Mouse (Mus musculus): ENCODE results near the gene Rab1b. TPM values are rescaled to one million over a fixed set of nuclear protein-coding genes. Genes with fewer than 3 reads are reported as not detected.
"Not testable (repeated sequence)": the region's sequence is repeated elsewhere in the genome, so short reads cannot be mapped to it uniquely, and the experiment has no call there.

The Rab1b gene
- total RNA-seq, 2 experiments from 2014 or later: 103 to 110 TPM

DNA sequence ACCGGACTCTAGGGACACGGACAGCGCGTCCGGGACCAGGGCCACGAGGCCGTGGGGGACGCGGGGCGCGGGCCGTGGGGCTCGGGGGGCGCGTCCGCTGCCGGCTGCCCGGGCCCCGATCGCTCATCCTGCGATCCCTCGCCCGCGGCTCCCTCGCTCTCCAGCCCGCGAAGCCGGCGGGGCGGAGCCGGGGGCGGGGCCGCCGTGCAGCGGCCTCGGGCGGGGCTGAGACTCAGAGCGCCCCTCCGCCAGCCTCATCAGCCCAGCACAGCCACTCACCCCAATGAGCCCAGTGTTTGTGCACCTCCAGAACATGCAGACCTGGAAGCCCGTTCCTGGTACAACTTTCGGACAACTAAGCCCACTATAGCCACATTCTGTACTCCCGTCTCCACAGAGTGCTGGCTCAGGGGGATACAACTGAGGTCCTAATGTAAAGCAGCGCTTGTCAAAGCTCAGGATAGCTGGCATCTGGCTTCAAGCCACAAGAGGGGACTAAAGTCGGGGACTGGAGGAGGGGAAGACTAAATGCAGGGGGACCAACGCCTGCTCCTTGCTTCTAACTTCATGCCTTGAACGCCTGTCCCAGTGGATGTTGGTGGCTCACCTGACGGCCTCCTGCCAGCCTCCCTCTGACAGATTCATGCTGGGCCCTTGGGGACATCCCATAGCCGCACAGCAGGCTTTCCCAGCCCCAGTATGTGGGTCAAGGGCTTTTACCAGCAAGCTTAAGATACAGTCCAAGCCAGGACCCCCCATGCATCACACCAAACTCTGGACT is 8.3 kb downstream of the Rab1b start, which contains the start of gene Cnih2:
Gene Cnih2, minus strand, starts transcription at position 159 of the 781 bp plus-strand sequence.
- DNase-seq: no peak
- intact Hi-C loops (cut with DNase I): no loop called here

DNA sequence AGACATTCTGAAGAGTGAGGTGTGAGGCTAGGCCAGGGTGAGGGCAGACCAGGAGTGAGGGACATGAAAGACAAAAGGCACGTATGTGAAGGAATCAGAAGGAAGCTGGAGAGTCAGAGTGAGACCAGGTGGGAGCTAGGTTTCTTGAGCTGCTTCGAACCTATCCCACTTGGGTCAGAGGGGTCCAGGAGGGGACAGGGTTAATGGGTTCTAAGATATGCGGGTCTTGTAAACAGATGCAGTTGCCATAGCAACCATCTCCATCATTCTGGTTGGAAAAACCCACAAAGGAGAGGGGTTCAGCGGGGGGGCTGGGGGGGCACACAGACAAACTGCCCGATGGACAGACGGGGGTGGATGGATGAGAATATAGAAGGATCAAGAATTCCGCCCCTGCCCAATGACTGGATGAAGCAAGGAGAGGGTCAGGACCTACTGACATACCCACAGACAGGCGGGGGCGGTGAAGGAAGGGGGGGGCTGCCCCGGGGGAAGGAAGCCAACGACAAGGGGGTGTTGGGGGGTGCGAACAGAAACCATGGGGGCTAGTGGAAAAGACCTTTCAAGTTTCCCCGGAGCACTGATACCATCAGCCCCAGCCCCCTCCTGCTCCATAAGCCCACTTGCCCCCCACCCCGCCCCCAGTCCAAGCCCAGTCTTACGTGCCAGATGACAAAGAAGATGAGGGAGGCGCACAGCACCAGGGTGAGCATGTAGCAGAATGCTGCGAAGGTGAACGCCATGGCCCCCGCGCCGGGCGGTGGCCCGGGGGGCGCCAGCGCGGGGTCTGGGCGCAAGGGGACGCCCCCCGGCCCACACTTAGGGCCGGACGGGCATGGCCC is 9.1 kb downstream of the Rab1b start:
- intact Hi-C loops (cut with DNase I): no loop called here
- no peak for DNase-seq

DNA sequence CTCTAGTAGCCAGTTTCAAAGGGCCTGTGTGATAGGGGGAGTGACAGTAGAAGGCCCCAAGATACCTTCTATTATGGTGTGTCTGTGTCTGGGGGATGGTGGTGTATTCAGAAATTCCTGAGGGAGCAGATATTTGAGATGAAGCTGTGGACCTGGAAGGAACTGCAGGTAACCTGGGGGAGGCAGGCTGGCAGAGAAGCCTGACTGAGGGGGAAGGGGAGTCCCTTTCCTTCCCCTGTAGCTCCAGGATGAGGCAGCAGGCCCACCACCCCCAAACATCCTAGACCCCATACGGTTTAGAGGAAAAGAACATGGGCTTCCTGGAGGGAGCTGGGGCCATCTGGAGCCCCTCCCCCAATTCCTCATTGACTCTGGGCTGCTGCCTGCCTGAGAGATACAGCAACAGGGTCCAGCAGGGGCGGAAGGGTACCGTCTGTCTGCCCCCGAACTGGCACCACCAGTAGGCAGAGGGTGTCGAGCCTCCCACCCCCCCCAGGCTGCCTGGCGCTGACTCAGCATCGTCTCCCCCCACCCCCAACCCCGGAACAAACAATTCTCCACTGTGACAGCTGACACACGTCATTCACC is 10.9 kb downstream of the Rab1b start:
- DNase-seq: no peak
- intact Hi-C loops (cut with DNase I): loop anchor here (1.0 kb wide), 1 partner anchor 39 kb away; no protein-coding TSS in a partner anchor

DNA sequence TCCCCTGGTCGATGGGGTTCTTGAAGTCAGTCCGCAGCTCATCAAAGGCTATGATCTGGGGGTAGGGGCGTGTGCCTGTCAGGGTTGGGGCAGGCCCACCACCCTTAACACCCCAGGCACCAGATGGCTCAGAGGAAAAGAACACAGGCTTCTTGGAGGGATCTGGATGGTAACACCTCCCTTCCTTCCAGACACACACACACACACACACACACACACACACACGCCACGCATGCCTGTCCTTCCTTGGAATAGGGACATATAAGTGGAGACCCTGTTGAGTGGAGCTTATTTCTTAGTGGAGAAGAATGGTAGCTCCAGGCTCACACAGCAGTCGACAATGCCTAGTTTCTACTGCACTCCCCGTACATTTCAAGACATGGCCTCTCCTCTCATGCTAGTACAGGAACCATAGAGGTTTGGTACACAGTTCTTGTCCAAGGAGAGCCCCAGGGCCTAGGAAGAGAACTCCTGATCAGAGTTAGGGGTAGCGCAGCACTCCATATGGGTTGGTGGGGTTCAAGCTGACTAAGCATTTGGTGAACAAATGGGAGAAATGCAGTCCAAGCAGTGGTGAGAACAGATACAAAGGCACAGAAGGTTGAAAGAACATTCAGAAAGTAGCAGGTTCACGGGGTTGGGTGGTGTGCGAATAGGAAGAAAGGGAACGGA is 12.0 kb downstream of the Rab1b start:
- intact Hi-C loops (cut with DNase I): no loop called here

DNA sequence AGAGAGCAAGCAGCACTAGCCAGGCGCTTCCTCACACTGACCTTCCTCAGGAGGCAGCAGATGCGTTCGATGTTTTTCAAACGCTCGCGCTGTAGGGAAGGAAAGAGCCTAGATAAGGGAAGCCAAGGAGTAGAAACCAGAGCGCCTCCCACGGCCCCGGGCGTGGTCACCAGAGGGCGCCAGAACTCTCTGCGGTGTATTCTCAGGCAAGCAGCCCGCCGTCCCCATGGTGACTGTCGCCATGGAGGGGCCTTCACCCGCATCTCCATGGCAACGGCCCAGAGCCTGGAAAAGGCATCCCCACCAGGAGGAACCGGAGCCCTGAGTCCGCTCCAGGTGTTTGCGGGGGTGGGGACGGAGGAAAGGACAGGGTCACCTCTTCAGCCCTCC is 12.6 kb downstream of the Rab1b start:
- peak; percentile 84 to 87 for DNase-seq
- intact Hi-C loops (cut with DNase I): no loop called here

More for the DNA sequence above, 12.0 kb downstream of the Rab1b start:
- DNase-seq: no peak

DNA sequence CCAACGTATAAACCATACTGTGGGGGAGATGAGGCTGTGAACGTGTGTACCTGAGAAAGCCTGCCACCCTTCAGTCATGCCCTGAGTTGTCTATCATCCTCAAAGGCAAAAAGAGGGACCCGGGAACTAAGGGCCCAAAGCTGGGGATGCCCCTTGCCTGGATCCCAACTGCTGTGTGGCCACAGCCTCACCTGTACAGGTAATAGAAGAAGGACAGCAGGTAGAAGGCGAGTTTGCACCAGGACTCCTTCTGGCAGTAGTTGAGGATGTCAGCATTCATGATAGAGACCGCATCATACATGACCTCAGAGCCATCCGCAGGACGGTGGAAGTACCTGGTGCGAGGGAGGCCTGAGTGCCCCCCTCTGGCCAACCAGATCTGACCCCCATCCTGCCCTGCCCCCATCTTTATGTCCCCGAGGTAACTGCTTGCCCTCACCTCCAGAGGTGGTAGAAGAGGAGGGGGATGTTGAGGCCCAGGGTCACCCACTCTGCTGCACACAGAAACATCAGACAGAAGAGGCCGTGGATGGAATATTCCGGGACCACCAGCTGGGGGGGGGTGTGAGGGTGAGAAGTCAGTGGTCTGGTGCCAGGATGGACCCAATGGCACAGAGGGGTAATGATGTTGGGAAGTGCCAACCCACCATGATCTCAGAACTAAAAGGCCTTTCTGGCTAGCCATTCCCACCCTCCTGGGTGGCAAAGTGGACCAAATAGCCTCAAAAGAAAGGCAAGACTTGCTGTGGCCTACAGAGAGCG is 13.2 kb downstream of the Rab1b start:
- intact Hi-C loops (cut with DNase I): no loop called here
- no peak for DNase-seq

DNA sequence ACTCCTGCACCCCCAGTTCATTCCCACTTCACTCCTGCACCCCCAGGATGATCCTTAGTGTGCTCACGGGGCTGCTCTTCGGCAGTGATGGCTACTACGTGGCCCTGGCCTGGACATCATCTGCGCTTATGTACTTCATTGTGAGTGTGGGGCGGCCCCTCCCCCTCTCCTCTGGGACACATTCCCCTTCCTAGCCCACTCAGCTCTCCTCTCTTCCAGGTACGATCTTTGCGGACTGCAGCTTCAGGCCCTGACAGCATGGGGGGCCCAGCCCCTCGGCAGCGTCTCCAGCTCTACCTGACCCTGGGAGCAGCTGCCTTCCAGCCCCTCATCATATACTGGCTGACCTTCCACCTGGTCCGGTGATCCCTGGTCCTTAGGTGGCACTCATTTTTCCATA is 14.8 kb downstream of the Rab1b start:
- no peak for DNase-seq
- intact Hi-C loops (cut with DNase I): no loop called here

DNA sequence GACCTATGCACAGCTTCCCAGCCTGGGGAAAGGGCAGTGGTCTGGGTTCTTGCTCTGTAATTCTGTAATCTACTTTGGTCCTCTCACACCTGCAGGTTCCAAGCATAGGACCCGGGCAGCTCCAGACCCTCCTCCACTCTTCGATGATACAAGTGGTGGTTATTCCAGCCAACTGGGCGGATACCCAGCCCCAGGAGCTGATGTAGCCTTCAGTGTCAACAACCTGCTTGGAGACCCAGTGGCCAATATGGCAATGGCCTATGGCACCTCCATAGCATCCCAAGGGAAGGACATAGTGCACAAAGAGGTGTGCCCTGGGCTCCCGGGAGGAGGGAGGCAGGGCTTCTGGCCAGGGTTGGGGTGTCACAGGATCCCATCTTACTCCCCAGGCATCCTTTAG is 17.5 kb downstream of the Rab1b start:
- intact Hi-C loops (cut with DNase I): no loop called here
- DNase-seq: no peak

DNA sequence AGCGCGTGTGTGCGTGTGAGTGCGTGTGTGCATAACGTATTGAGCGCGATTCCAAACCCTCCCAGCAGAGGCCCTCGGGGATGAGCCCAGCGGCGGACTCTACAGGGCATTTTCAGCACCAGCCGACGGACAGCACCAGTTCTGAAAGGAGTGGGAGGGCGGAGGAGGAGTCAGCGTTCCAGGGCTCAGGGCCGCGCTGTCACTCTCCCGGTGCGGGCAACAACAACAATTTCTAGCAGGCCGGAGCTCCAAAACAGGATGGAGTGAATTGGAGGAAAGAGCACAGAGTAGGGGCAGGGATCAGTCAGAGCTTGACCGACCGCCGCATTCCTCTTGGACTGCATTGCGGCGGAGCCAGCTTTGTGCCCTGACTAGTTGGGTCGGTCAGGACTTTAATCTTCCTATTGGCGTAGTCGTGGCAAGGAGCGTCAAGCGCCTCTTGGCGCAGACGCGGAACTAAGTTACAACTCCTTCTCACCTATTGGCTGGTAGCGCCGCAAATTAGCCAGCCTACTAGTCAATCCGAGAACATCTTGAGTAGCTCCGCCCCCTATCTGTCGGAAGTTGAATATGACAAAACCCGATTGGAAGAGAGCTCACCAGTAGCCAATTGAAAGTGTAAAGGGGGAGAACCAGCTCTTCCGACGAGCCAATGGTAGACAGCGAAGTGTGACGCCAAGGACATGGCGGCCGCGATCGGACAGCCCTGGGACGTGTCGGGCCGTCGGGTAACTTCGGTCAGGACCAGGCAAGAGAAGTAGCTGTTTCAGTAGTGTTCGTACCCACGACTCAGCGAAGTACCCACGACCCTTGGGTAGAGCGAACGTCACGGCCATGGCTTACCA is 18.8 kb downstream of the Rab1b start, which contains the start of gene Yif1a:
Gene Yif1a, plus strand, starts transcription at position 655 of the 845 bp plus-strand sequence.
- intact Hi-C loops (cut with DNase I): no loop called here

DNA sequence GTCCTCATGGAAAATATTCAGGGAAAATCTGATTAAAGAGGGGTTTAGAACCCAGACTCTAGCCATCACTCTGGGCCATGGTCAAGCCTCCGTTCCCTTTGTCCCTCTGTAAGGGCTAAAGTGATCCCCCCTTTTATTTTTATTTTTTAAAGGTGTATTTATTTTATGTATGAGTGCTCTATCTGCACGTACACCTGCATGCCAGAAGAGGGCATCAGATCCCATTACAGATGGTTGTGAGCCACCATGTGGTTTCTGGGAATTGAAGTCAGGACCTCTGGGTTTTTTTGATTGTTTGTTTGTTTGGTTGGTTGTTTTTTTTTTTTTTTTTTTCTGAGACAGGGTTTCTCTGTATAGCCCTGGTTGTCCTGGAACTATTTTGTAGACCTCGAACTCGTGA is 20.3 kb downstream of the Rab1b start:
- intact Hi-C loops (cut with DNase I): not testable (repeated sequence)

More for the DNA sequence above, 18.8 kb downstream of the Rab1b start, which contains the start of gene Yif1a:
- peak; percentile 87 to 88 for DNase-seq

DNA sequence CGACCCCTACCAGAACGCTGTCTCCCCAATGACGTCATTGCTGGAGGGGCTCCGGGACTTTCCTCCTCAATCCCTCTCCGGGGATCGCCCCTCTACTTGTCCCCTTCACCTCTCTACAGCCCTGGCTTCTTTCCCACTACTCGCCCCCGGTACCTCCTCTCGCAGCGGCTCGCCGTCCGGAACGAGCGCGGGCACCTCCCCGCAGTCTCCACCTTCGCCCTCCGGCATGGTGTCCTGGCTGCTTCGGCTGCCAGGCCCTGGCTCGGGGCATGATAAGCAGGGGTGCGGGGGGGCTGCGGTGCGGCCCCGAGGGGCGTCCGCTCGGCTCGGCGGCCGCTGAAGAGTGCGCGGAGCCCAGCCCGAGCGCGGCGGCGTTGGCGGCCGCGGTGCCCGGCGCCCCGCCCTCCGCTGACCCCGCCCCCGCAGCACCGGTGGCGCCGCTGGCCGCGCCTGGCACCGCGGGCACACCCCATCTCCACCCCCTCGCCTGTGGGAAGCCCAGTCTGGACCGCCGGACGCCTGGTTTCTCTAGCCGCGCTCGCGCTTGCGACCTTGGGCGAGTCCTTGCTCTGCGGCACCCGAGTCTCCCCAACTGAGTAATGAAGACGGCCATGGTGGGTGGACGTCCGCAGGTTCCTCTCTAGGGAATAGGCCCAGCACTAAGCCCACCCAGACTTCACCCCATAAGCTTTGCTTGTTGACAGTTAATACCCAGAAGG is 21.6 kb downstream of the Rab1b start, which contains the start of gene Tmem151a:
Gene Tmem151a, minus strand, starts transcription at position 387 of the 719 bp plus-strand sequence.
- intact Hi-C loops (cut with DNase I): no loop called here
- DNase-seq: no peak

More for the DNA sequence above, 20.3 kb downstream of the Rab1b start:
- DNase-seq: not testable (repeated sequence)

DNA sequence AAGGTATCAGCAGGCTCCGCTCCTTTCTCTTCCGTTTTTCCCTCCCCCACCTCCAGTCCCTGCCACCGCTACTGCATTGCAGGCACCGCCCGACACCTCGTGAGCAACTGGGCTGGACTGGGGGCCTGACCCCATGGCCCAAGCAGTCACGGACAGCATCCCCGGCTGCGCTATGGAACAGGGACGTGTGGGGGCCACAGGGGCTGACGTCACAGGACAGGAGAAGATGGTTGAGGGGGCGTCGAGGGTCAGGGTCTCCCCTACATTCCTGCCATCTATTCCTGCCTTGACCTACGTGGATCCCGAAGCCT is 22.1 kb downstream of the Rab1b start:
- no peak for DNase-seq
- intact Hi-C loops (cut with DNase I): no loop called here

DNA sequence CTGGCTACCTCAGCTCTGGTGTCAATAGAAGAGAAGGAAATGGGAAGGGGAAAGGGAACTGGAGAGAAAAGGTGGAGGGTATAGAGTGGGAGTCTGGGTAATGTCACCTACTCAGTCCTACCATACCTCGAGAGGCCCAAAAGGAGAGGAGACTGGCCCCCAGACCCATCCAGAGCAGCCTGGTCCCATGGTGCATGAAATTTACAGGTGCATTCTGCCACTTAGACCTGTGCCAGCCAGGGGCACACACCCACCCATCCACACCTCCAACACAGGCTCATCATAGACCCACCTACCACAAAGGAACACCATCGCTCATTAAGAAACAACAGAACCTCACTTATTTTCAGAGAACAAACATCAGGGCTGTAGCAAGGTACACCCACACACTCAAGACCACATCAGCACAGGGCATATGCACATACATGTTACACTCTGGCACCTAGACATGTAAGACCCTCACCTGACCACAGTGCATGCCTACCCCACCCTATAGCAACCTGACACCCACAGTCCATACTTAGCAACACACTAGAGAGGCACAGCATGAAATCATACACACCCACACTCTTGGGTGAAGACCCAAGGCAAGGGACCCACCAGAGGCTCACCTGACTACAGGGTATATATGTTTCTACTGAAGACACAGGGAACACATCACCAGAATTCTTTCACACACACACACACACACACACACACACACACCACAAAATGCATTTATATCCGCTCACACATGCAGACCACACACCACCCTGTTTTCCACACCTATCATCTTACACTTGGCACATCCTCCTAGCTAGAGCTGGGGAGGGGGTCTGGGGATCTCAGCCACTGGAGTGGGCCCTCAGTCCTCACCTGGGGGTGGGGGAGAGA is 22.7 kb downstream of the Rab1b start:
- no peak for DNase-seq
- intact Hi-C loops (cut with DNase I): no loop called here

DNA sequence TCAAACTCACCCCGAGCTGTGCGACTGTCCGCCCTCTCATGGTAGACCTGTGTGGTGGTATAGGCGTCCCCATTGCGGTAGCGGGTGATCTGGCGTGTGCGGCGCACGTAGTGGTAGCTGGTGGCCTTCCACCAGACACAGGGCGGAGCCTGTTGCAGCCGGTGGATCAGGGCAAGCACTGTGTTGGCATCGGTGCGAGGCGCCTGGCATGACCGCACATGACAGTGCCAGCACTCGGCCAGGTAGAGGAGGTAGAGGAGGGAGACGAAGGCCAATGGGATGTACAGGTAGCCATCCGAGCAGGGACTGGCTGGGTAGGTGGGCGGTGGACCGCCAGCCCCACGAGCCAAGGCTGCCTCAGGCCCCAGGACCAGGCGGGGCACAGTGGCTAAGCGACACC is 24.3 kb downstream of the Rab1b start:
- intact Hi-C loops (cut with DNase I): no loop called here
- DNase-seq: no peak

DNA sequence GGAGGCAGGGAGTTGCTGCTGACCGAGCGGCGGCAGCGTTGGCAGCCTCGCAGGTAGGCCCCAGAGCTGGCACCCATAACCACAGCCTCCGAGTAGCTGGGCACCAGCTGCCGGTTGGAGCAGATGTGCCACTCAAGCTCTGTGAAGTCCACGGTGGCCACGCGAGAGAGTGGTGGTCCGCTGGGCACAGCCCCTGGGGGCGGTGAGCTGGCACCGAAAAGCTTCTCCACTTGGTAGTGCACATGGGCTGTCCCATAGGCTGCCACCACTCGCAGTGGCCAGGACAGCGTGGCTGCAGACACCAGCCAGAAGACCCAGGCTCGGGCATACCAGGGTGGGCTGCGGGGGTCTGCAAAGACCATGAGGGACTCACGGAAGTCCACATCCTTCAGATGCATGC is 24.9 kb downstream of the Rab1b start:
- no peak for DNase-seq
- intact Hi-C loops (cut with DNase I): no loop called here

DNA sequence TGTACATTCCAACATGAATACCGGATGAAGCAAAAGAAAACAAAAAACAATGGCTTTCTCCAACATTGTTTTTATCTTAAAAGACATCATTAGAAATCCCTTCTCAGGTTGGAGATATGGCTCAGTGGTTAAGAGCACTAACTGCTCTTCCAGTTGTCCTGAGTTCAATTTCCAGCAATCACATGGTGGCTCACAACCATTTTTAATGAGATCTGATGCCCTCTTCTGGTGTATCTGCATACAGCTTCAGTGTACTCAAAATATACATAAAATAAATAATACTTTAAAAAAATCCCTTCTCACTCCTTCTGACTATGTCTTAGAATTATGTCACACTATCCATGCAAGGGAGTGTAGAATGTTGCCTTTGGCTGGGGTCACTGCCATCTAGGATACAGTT is 27.6 kb downstream of the Rab1b start:
- DNase-seq: no peak
- intact Hi-C loops (cut with DNase I): no loop called here

DNA sequence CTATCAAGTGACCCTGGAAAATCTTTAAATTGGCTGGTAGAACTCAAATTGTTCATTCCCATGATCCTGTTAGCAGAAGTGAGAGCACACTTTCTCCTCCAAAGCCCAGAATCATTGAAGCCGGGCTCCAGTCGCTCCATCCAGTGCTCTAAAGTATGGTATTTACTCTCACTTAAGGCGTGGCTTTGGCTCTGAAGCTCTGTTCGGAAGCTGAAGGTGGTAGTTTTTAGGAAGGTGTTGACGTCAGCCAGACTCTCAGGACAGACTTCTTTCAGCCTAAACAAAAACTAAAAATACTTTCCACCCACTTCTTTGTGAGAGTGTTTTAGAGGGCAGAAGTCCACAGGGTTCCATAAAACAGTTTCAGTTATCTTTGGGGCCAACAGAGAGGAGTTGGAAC is 33.4 kb downstream of the Rab1b start:
- no peak for DNase-seq
- intact Hi-C loops (cut with DNase I): loop anchor here (2.0 kb wide), 2 partner anchors 17 to 59 kb away; no protein-coding TSS in a partner anchor

All from gastrocnemius, postnatal 36 days (tissue).